13 mouse cellular contexts compared by ENCODE assay signal in the genomic region with DNA sequence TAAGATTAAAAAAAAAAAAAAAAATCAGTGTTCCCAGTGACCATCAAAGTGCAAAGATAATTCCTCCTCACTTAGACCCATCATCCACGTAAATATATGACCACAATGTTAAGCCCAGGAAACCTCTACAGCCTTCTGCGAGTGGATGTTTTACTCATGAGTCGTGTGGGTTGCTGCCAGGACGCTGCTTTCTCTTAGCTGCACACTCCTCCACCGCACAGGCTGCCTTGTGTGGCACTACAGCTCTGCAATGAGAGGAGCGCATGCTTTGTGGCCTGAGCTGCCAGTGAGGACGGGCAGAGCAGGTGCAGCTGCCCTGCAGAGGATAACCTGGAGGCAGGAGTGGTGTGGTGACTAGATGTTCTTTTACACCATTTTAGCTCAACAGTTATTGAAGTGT.
"Had no signal": no experiment of that assay in that cellular context is flagged by ENCODE, and none has a peak within 500 bp of the region (broad histone marks: within the 10 kb centered on the region; RNA-seq: fewer than 3 reads in every experiment).

No protein-coding gene starts in this region.

- DNase-seq: gastrocnemius, adult 2 months; gastrocnemius, postnatal 10 days; gastrocnemius, postnatal 25 days; heart, adult 18-20 months; heart, postnatal 10 days; heart, postnatal 4 days; kidney, adult 18-20 months; kidney, adult 8-10 months; kidney, postnatal 10 days; kidney, postnatal 25 days; kidney, postnatal 4 days; liver; liver, embryonic 13.5 days had no signal
